Mouse (Mus musculus): ENCODE measurements around the gene Zfp697.

GRCm38 (mm10) chr3:98387756-98388155 is 5.5 kb downstream of the Zfp697 start:
- TF ChIP-seq GATA1 (IDR thresholded peaks at IDR 0.05; ENCODE audit: borderline replicate concordance, low read length) (no peak), FLI1 (IDR thresholded peaks at IDR 0.05; ENCODE audit: low read length) (no peak)

All from megakaryocyte, embryonic 14.5 days (primary cell).